10 mouse cellular contexts compared by ENCODE assay signal in the genomic region with DNA sequence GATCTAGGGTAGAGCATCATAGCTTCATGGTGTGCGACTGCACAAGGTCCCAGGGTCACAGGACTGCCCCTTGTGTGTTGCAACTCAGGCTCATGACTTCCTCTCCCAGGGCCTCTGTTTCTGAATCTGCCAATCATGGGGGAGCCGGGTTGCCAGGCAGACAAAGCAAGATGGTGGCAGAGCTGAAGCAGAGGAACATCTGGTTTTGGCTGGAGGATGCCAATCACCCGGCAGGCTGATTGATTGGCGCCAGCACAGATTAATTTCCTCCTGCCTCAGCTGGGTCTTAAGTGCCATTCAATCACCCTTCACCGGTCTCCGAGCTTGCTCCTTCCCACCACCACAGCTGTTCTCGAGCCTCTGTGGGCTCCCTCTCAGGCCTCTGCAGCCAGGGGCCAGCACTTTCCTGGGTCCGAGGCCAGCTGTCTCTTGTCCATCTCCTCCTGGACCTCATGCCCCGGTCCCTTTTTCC. TPM values are rescaled to one million over a fixed set of nuclear protein-coding genes. Genes with fewer than 3 reads are reported as not detected.
DNase-seq lines count a peak whose midpoint lies in the region; ATAC-seq and TF ChIP-seq lines count a peak whose summit lies in the region.
"Had no signal": no experiment of that assay in that cellular context is flagged by ENCODE, and none has a peak within 500 bp of the region (broad histone marks: within the 10 kb centered on the region; RNA-seq: fewer than 3 reads in every experiment).

No protein-coding gene starts in this region.

- TF ChIP-seq CTCF in forebrain, postnatal 0 days (IDR thresholded peaks at IDR 0.05; ENCODE audit: low read depth) = no peak

- no peaks in the 10 kb centered on the region for H3K36me3 ChIP-seq in forebrain, embryonic 10.5 days (replicated peaks)
- no peaks in the 10 kb centered on the region for H3K36me3 ChIP-seq in forebrain, postnatal 0 days (ENCODE audit: insufficient read depth)
- no peaks in the 10 kb centered on the region for H3K36me3 ChIP-seq in forebrain, embryonic 12.5 days (replicated peaks)
- no peaks in the 10 kb centered on the region for H3K36me3 ChIP-seq in liver, embryonic 15.5 days (replicated peaks)

- H3K4me3 ChIP-seq in forebrain, embryonic 10.5 days = 0 out of 2 replicates have a peak overlapping the region, but pooled peaks have one; percentile 5
- no peak overlapping the region for H3K4me3 ChIP-seq in forebrain, postnatal 0 days (ENCODE audit: low read depth, low read length)
- H3K4me3 ChIP-seq in forebrain, embryonic 12.5 days (replicated peaks) = no peak overlapping the region
- no peak overlapping the region for H3K4me3 ChIP-seq in liver, embryonic 15.5 days (replicated peaks)

- intact Hi-C loops in left cerebral cortex, postnatal 36 days (cut with DNase I) = no loop called here

- H3K4me2 ChIP-seq in forebrain, postnatal 0 days (ENCODE audit: low read depth) = no peak overlapping the region
- no peak overlapping the region for H3K4me2 ChIP-seq in forebrain, embryonic 12.5 days
- H3K4me2 ChIP-seq in liver, embryonic 15.5 days = no peak overlapping the region

- peak overlapping the region; percentile 85 for H3K27ac ChIP-seq in forebrain, embryonic 10.5 days
- H3K27ac ChIP-seq in forebrain, postnatal 0 days (ENCODE audit: low read depth, low read length) = no peak overlapping the region
- H3K27ac ChIP-seq in forebrain, embryonic 12.5 days = peak overlapping the region; percentile 78
- H3K27ac ChIP-seq in liver, embryonic 15.5 days (replicated peaks) = no peak overlapping the region

- no peaks in the 10 kb centered on the region for H3K9me3 ChIP-seq in forebrain, embryonic 10.5 days
- no peaks in the 10 kb centered on the region for H3K9me3 ChIP-seq in forebrain, postnatal 0 days (ENCODE audit: low read length)
- no peaks in the 10 kb centered on the region for H3K9me3 ChIP-seq in forebrain, embryonic 12.5 days
- no peaks in the 10 kb centered on the region for H3K9me3 ChIP-seq in liver, embryonic 15.5 days (replicated peaks)

- peaks cover 83% of the 10 kb centered on the region for H3K4me1 ChIP-seq in forebrain, embryonic 10.5 days
- H3K4me1 ChIP-seq in forebrain, postnatal 0 days (ENCODE audit: insufficient read depth) = no peaks in the 10 kb centered on the region
- H3K4me1 ChIP-seq in forebrain, embryonic 12.5 days = peaks cover 57% of the 10 kb centered on the region
- H3K4me1 ChIP-seq in liver, embryonic 15.5 days (replicated peaks) = no peaks in the 10 kb centered on the region; the same call in 1 of the 2 replicates

- H3K9ac ChIP-seq in forebrain, postnatal 0 days = no peak overlapping the region
- H3K9ac ChIP-seq in forebrain, embryonic 12.5 days = no peak overlapping the region
- no peak overlapping the region for H3K9ac ChIP-seq in liver, embryonic 15.5 days

- WGBS in forebrain, embryonic 10.5 days = 15% methylated on average over 9 of the region's 9 CpGs
- WGBS in forebrain, postnatal 0 days = 25% methylated on average over 9 of the region's 9 CpGs
- WGBS in forebrain, embryonic 12.5 days = 18% methylated on average over 9 of the region's 9 CpGs
- 26% methylated on average over 9 of the region's 9 CpGs for WGBS in liver, embryonic 15.5 days (ENCODE audit: insufficient replicate concordance)

- peaks cover 97% of the 10 kb centered on the region for H3K27me3 ChIP-seq in forebrain, embryonic 10.5 days (ENCODE audit: poor library complexity, severe bottlenecking)
- no peaks in the 10 kb centered on the region for H3K27me3 ChIP-seq in forebrain, postnatal 0 days (ENCODE audit: insufficient read depth, low read length)
- H3K27me3 ChIP-seq in forebrain, embryonic 12.5 days = peaks cover 21% of the 10 kb centered on the region
- no peaks in the 10 kb centered on the region for H3K27me3 ChIP-seq in liver, embryonic 15.5 days

- ATAC-seq in forebrain, postnatal 0 days = no peak
- ATAC-seq in forebrain, embryonic 12.5 days (ENCODE audit: low FRiP score) = no peak
- peak; percentile 54; the same call in 1 of the 2 replicates for ATAC-seq in liver, embryonic 15.5 days (ENCODE audit: insufficient read depth)
- ATAC-seq: activated CD4-positive, CD25-positive, alpha-beta regulatory T cell, adult 4 months had no signal

- peak; percentile 44 for DNase-seq in forebrain, embryonic 10.5 days (ENCODE audit: extremely low spot score, low spot score)
- no peak for DNase-seq in forebrain, postnatal 0 days
- DNase-seq in MN1 (ENCODE audit: low spot score) = peak; percentile 52
- no peak for DNase-seq in left cerebral cortex, postnatal 36 days (ENCODE audit: low spot score in 2 of 2)
- DNase-seq in heart, adult 8-10 months (ENCODE audit: low spot score) = no peak
- no peak for DNase-seq in heart, adult 9 months (ENCODE audit: low spot score in 2 of 2)

RNA-seq across cellular contexts. Expression of a gene that starts 46.1 kb away (rescaled TPM):
- polyA plus RNA-seq in forebrain, embryonic 10.5 days (2016; fragmentation: Nextera tagmentation; extraction: Ambion mirVana) = 1,904 and 2,173 TPM in 2 replicates
- 4,630 and 7,303 TPM in 2 replicates for total RNA-seq in forebrain, postnatal 0 days (2014; rRNA removed)
- 6,353 and 7,049 TPM in 2 replicates for polyA plus RNA-seq in forebrain, postnatal 0 days (2015; fragmentation: Nextera tagmentation; extraction: Ambion mirVana)
- polyA plus RNA-seq in forebrain, embryonic 12.5 days (2016; fragmentation: Nextera tagmentation; extraction: Ambion mirVana) = 5,265 and 5,863 TPM in 2 replicates
- 15.5 and 17.1 TPM in 2 replicates for polyA plus RNA-seq in liver, embryonic 15.5 days (2015; fragmentation: Nextera tagmentation; extraction: Ambion mirVana)
- 100 to 1,000 TPM; 188 to 255 TPM for total RNA-seq in left cerebral cortex, postnatal 36 days (2021)
- total RNA-seq in heart, adult 8-10 months (2022) = 1 to 10 TPM in 3 of 4 experiments, under 1 TPM in 1; 0.37 to 4.2 (median 1.5) TPM
- total RNA-seq: megakaryocyte-erythroid progenitor cell, adult 5-6 weeks had no signal

RNA-seq across cellular contexts. Expression of a gene that starts 57.3 kb away (rescaled TPM):
- 78.7 and 82.3 TPM in 2 replicates for polyA plus RNA-seq in forebrain, embryonic 10.5 days (2016; fragmentation: Nextera tagmentation; extraction: Ambion mirVana)
- 166 and 208 TPM in 2 replicates for total RNA-seq in forebrain, postnatal 0 days (2014; rRNA removed)
- polyA plus RNA-seq in forebrain, postnatal 0 days (2015; fragmentation: Nextera tagmentation; extraction: Ambion mirVana) = 231 and 295 TPM in 2 replicates
- 144 and 156 TPM in 2 replicates for polyA plus RNA-seq in forebrain, embryonic 12.5 days (2016; fragmentation: Nextera tagmentation; extraction: Ambion mirVana)
- polyA plus RNA-seq in liver, embryonic 15.5 days (2015; fragmentation: Nextera tagmentation; extraction: Ambion mirVana) = 8.0 and 9.9 TPM in 2 replicates
- total RNA-seq in left cerebral cortex, postnatal 36 days (2021) = 100 to 1,000 TPM in 1 of 2 experiments, 10 to 100 TPM in 1; 90.4 to 113 TPM
- 10 to 100 TPM; 48.1 to 54.0 (median 50.2) TPM for total RNA-seq in heart, adult 8-10 months (2022)

Comparison
In these comparisons a context has a peak if more than half of its experiments do, and no peak if none do; other contexts are left out.
1. DNase-seq: peak in forebrain, embryonic 10.5 days (single experiment) and MN1 (single experiment); none in forebrain, postnatal 0 days (single experiment), left cerebral cortex, postnatal 36 days (0 of 2), heart, adult 8-10 months (single experiment) and heart, adult 9 months (0 of 2).
2. H3K27ac ChIP-seq: peak in forebrain, embryonic 10.5 days (single experiment) and forebrain, embryonic 12.5 days (single experiment); none in forebrain, postnatal 0 days (single experiment) and liver, embryonic 15.5 days (single experiment).
3. RNA of a gene that starts 46.1 kb away (polyA plus RNA-seq): 6,353 to 7,049 TPM in forebrain, postnatal 0 days, 5,265 to 5,863 TPM in forebrain, embryonic 12.5 days and 1,904 to 2,173 TPM in forebrain, embryonic 10.5 days; 15.5 to 17.1 TPM in liver, embryonic 15.5 days; every median in the first group is over 100 times any median in the second.